Mouse (Mus musculus) spleen, postnatal 36 days (tissue): Measurements from ENCODE around the gene Dhx8.

Experiments used
- DNase-seq, 2 experiments: peaks; one replicate each; pipeline ENCODE4 v3.0.0; 2022; ENCODE audit warnings: low spot score in 2 of 2, mixed read lengths in 1 of 2

Gene Dhx8

GRCm38 (mm10) chr11:101798083-101798482 is 65.4 kb downstream of the Dhx8 start:
- DNase-seq: no peak

- DNase-seq: no peak
Observed at GRCm38 (mm10) chr11:101801386-101801785, 68.7 kb downstream of the Dhx8 start.

DNA sequence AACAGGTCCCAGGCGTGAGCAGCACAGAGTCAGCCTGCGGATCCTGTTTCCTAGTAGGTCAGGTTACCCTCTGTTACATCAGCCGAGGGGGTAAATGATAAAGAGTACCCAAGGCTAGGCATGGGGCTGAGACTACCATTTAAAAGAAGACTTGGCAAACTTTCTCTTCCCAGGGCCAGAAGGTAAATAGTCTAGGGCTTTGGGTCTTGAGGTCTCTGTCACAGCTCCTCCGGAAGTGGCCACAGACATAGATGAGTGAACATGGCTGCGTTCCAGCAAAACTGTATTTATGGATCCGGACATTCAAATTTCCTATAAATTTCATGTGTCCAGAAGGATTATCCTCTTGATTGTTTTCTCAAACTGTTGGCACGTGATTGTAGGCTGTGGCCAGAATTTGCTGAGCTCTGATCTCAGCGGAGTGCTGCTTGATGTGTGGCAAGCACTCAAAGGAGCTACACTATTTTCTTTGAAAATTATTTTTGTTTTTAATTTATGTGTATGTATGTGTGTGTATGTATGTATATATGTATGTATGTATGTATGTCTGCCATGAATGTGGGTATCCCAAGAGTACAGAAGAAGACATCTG is 72.5 kb downstream of the Dhx8 start:
- no peak for DNase-seq

DNA sequence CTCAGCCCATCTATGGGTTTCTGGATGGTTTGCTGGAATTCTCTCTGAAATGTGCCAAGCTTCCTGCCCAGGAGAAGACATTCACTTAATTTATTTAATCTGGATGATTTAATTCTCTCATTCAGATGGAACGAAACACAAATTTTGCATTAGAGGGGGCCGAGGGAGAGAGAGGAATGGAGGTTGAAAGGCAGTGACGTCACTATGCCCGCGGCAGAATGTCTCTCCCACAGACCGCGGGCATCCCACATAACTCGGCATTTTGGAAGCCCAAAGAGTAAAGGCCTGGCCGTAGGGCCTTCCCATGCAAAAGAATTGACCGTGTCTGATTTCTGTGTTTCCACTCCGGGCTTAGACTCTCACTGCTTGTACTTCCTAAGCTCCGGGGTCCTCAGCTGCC is 74.0 kb downstream of the Dhx8 start:
- no peak for DNase-seq

GRCm38 (mm10) chr11:101807266-101807665 is 74.5 kb downstream of the Dhx8 start:
- no peak for DNase-seq

DNA sequence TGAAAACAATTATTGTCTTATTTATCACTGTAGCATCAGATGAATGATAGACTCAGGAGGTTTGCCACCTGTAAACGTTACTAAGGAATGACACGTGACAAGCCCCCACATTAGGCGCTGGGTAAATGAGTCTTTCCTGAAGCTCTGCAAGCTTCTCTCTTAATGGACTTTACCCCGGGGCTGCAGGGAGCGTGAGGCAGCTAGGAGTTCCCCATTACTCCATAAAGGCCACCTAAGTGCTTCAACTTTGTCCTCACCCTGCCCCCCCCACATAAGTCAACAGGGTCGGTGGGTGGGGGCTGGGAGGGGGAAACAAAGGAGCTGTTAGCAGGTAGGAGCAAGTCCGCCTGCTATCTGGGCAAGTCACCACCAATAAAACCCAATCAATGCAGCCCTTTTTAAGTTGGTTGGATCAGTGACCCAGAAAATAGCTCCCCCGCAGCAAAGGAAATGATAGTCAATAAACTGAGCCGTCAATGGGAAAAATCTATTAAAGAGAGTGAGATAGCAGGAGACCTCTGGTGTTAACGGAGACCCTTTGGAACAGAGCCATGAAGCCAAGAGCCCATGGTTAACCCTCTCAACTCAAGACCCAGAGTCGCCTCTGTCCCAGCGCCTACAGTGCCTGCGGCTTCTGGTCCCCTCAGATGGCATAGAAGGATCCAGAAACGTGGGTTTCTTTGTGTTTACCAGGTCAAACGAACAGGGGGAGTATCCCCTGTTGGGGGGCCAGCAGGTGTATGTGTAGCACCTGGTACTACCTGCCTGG is 76.5 kb downstream of the Dhx8 start:
- DNase-seq: no peak

- DNase-seq: peak; percentile 47 to 57
Observed at GRCm38 (mm10) chr11:101813259-101813658, 80.5 kb downstream of the Dhx8 start.

GRCm38 (mm10) chr11:101814375-101815102 is 81.8 kb downstream of the Dhx8 start:
- peak; percentile 22 to 30 for DNase-seq

GRCm38 (mm10) chr11:101815103-101816085 is 82.7 kb downstream of the Dhx8 start:
- DNase-seq: no peak
